Mouse (Mus musculus) spleen, postnatal 36 days (tissue): Measurements from ENCODE around the gene Tmc1.

Source experiments
- DNase-seq, 2 experiments: peaks; one replicate each; pipeline ENCODE4 v3.0.0; 2022; ENCODE audit warnings: low spot score in 2 of 2, mixed read lengths in 1 of 2

Gene Tmc1

DNA sequence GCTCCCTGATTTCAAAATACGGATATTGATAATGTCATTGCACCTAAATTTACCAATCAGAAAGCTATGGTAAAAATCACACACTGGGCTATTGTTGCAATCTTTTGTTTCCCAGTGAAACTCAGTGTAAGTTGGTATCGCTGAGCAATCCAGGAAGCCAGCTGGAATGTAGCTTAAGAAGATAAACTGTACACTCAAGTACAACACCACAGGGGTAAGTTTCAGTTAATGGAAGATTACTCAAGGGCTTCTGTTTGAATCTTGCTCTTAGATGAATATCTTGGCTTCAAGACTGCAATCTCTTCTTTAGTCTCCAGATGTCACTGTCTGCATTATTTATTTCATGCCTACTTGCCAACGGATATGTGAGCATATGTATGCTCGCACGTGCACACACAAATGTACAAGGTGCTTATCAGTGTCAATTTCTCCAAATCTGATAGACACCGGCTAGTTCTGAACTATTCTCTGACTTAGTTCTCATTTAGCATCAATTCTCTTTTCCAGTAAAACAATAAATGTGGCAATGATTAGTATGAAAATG lies 156.4 kb downstream of the Tmc1 start:
- DNase-seq, result no peak

DNA sequence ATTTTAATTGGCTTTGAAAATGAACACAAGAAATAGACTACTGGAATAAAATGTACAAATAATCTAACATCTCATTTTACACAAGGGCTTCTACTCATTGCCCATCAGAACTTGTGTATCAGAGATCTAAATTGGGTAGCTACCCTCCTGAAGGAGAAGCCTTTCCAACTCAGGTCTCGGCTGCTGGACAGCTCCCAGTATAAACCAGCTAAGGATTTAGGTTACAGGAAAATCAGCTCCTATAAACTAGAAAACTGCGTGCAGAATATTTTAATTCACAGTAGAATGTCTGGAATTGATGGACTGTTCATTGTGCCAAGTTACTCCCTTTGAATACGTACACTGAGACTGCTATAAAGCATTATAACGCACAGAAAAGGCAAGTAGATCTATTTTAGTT lies 158.0 kb downstream of the Tmc1 start:
- DNase-seq, result no peak

DNA sequence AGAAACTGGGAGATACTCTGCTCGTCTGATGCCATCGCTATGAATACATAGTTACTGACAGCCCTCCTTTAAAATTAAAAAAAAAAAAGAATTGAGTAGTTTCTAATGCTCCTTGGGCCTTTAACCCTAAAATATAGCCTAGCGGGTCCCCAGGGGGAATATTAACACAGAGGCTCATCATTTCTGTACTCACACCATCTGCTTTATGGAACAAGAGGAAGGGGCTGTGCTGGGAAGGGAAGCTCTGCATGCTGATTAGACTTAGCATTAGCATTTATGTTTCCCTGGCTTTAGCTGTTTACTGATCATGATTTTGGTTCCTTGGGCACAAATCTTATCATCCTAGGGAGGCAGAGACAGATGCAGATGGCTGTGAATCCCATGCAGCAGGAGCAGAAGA lies 159.0 kb downstream of the Tmc1 start:
- DNase-seq, result no peak

DNA sequence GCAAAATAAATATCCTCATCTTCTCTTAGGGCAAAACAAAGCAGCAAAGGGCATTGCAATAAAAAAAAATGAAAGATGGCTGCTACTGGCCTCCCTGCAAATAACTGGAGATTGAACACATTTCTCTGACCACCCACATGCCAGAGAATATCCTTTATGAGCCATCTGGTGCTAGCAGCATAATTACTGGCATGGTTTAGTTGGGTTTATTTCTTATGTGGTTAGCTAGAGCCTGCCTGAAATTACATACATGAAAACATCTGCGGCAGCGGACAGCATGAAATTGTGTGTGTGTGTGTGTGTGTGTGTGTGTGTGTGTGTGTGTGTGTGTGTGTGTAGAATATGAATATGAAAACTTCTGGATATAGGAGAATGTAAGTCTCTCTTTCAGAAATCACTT lies 161.2 kb downstream of the Tmc1 start:
- DNase-seq, result no peak

DNA sequence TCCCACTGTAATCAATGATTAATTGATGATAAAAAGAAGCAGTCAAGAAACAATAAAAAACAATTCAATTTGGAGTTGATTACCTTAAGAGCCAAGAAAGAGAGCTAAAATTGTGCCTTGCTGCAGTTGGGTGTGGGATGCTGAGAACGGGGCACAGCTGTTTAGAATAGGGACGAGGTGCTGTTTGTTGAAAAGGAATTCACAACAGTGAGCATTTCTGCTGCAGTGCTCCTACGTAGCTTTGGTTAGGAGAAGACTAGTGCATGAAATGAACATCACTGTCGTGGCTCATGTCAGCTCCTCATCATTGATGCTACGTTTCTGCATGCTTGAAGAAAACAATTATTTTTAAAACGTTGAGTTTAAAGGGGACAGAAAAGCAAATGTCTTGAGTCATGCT lies 166.7 kb downstream of the Tmc1 start:
- DNase-seq, result no peak

DNA sequence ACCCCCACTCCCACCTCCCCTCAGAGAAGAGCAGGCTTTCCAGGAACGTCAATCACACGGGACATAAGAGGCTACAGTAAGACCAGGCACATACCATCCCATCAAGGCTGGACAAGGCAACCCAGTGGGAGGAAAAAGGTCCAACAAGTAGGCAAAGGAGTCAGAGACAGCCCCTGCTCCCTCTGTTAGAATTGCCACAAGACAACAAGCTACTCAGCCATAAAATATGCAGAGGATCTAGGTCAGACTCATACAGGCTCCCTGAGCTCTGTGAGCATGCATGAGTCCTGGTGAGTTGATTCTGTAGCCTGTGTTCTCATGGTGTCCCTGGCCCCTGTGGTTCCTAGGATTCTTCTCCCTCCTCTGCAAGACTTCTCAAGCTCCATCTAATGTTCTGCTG lies 178.3 kb downstream of the Tmc1 start:
- DNase-seq, result no peak

DNA sequence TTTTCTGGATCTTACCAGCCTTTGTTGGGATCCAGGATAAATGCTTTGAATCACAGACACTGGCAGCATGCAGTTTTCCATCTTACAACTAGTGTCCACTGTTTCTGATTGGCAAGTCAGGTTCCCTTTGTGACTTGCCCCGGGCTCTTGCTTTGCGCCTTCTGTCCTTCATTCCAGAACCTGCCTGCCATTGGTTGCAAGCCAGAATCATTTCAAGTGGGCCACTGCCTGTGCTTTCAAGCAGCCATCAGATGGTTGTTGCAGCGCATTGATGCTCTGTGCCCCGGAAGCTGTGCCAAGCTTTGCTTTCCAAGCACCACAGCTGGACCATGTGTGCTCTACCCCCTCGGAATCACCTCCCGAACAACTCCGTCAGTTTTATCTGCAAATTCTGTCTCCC lies 180.1 kb downstream of the Tmc1 start:
- DNase-seq, result no peak

DNA sequence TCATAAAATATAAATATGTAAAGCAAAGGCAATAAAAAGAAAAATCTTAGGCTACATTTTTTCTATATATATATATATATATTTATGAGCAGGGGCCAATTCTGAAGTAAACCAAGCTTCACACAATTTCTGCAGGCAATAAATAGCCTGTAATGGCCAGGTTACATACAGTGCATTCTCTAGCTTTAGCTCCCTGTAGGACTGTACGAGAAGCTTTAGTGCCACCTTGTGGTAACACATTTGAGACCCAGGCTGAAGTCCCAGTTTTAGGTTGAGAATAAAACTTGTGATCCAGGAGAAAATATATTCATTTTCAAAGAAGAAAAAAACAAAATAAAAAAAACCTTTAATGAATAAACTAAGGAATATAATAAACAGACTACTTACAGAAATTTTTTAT lies 189.8 kb downstream of the Tmc1 start:
- DNase-seq, result no peak

DNA sequence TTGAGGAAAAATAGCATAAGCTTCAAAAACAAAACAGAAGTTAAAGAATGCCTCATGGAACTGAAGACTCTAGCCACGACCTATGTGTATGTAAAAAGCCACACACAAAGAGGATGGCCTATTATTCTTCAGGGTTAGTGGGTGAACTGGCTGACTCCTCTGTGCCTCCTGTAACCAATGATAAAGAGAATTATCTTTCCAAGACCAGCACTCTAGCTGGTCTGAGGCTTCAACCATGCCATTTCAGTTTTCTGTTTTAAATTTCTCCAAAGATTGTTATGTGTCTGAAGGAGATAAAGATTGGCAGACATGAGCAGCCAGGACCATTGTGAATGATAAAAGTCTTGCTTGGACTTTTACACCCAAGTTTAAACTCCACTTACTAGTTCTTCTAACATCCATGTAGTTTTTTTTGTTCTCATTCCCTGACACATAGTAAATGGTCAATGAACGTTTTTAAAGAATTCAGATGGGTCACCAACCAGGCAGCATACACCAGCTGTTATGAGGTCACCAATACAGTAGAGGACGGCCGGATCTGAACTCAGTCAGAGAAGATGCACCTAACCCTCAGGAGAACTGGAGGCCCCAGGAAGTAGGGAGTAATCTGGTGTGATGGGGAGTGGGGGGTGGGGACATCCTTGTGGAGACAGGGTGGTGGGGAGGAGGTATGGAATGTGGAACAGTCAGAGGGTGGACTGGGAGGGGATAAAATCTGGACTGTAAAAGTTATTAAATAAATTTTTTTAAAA lies 192.2 kb downstream of the Tmc1 start:
- no peak for DNase-seq

DNA sequence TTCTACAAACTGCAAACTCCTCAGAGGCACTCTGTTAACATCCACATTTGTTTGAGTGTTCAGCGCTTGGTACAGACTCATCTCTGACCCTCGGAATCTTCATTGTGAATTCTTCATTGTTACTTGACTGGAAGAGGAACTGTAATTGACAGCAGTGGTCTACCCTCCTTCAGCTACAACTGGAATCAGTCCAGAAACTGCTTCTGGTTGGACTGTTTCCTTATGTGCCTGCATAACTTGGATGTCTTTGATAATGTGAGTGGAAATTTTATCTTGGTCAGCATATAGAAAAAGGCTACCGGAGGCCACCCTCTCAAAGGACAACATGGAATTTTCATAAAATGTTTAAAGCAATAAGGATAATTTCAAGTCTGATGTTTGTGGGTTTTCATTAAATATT lies 192.9 kb downstream of the Tmc1 start:
- no peak for DNase-seq

DNA sequence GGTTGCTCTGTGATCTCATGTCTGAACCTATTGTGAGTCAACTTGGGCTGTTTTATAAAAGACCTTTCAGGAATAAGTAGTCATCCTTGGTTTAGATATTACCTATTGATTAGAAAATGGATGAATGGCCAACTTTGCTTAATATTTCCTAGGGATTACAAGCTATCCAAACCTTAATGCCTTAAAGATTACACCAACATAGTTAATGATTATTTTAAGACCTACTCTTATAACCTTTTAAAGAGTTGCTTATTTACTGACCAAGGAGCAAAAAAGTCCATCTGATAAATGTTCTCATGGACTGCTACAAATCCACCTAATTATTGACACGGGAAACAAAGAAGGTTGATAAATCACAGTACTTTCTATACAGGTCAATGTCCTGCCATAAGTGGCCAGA lies 209.4 kb downstream of the Tmc1 start:
- DNase-seq, result no peak
